Mouse (Mus musculus) heart, postnatal 0 days (tissue): ENCODE results near the gene Pnpla3. TPM values are rescaled to one million over a fixed set of nuclear protein-coding genes. Genes with fewer than 3 reads are reported as not detected.

Source experiments
- ATAC-seq: fragments of 200-750 bp; cut with Nextera tagmentation; 2 replicates; pipeline ENCODE4 v1.8.0; 2017; ENCODE audit warnings: low read depth, moderate number of reproducible peaks, moderate library complexity; ENCODE audit not compliant: insufficient read depth
- DNase-seq: peaks from one replicate; pipeline ENCODE4 v3.0.0-alpha.2; 2016; ENCODE audit warnings: low spot score
- H3K27ac ChIP-seq: fragments of 300-500 bp; sonication (generic); 2 replicates; pipeline ENCODE4 v1.5.1; 2014; ENCODE audit warnings: low read depth, mild to moderate bottlenecking
- H3K27me3 ChIP-seq: fragments of 300-500 bp; sonication (generic); 2 replicates; pipeline ENCODE4 v1.6.1; 2014; ENCODE audit warnings: low read length, mixed read lengths; ENCODE audit not compliant: control insufficient read depth, insufficient read depth
- H3K36me3 ChIP-seq: fragments of 300-500 bp; sonication (generic); replicated peaks from 2 replicates; pipeline ENCODE4 v1.6.1; 2014; ENCODE audit warnings: low read length, mixed read lengths; ENCODE audit not compliant: control insufficient read depth, insufficient read depth
- H3K4me1 ChIP-seq: fragments of 300-500 bp; sonication (generic); 2 replicates; pipeline ENCODE4 v1.6.1; 2014; ENCODE audit warnings: antibody characterized with exemption; ENCODE audit not compliant: control insufficient read depth, insufficient read depth
- H3K4me2 ChIP-seq: fragments of 300-500 bp; sonication (generic); 2 replicates; pipeline ENCODE4 v1.6.1; 2014; ENCODE audit warnings: low read depth, mild to moderate bottlenecking, low read length, moderate library complexity
- H3K4me3 ChIP-seq: fragments of 300-500 bp; sonication (generic); 2 replicates; pipeline ENCODE4 v1.5.1; 2014; ENCODE audit warnings: low read depth, low read length
- H3K9ac ChIP-seq: fragments of 300-500 bp; sonication (generic); replicated peaks from 2 replicates; pipeline ENCODE4 v1.6.1; 2014; ENCODE audit warnings: low read depth, low read length, mixed read lengths
- H3K9me3 ChIP-seq: fragments of 300-500 bp; sonication (generic); replicated peaks from 2 replicates; pipeline ENCODE4 v1.6.1; 2016; ENCODE audit warnings: low read length; ENCODE audit not compliant: control insufficient read depth
- CTCF ChIP-seq: IDR thresholded peaks from 2 replicates; pipeline ENCODE4 v1.5.1; 2016; ENCODE audit warnings: antibody characterized with exemption, control low read depth, low read depth
- EP300 ChIP-seq: IDR thresholded peaks from 2 replicates; pipeline ENCODE4 v1.6.1; 2016; ENCODE audit warnings: antibody characterized with exemption, low read depth
- whole genome bisulfite sequencing: fragments of 180-500 bp; shearing (Covaris S2); extraction: QIAGEN DNeasy Blood & Tissue Kit; methylation state at CpG from one replicate; pipeline ENCODE4 v1.1.7; 2014; 5-methylcytosine and 5-hydroxymethylcytosine counted together
- polyA plus RNA-seq: library from polyadenylated mRNA; unstranded; fragments of >200 nt; fragmentation: Nextera tagmentation; extraction: Ambion mirVana; gene quantifications from 2 replicates; pipeline ENCODE4 v1.2.1, GENCODE M21; 2015
- total RNA-seq: library from RNA; depleted of rRNA; stranded (reverse); fragments of >200 nt; gene quantifications from 2 replicates; pipeline ENCODE4 v1.2.3, GENCODE M21; 2014; ENCODE audit warnings: low replicate concordance; rRNA removed

The Pnpla3 gene
- total RNA-seq: not detected in 2 replicates
- 0.32 and 0.48 TPM in 2 replicates for polyA plus RNA-seq

- peak within 1 kb of the TSS; percentile 44 for H3K4me3 ChIP-seq
- H3K9me3 ChIP-seq: no peaks in the 10 kb centered on the region
- WGBS: under 1% methylated on average over 28 of the region's 28 CpGs
- H3K27ac ChIP-seq: no peak within 1 kb of the TSS
- H3K9ac ChIP-seq: no peak within 1 kb of the TSS
- no peaks in the 10 kb centered on the region for H3K36me3 ChIP-seq
- TF ChIP-seq EP300: no peak
- TF ChIP-seq CTCF: peak; percentile 45
- peak; percentile 92 for DNase-seq
- peaks cover 7% of the 10 kb centered on the region for H3K4me1 ChIP-seq
- ATAC-seq: peak; percentile 100
- H3K4me2 ChIP-seq: peak within 1 kb of the TSS; percentile 85
- H3K27me3 ChIP-seq: peaks cover 15% of the 10 kb centered on the region
These were observed at the start of gene Pnpla3 for GRCm38 (mm10) chr15:84167600-84167999. TSS of gene Pnpla3 (plus strand) at chr15:84167837.

- H3K36me3 ChIP-seq: no peaks in the 10 kb centered on the region
- no peak overlapping the region for H3K4me2 ChIP-seq
- no peak for DNase-seq
- no peaks in the 10 kb centered on the region for H3K4me1 ChIP-seq
- 24% methylated on average over 6 of the region's 6 CpGs for WGBS
- H3K27me3 ChIP-seq: no peaks in the 10 kb centered on the region
- H3K9me3 ChIP-seq: no peaks in the 10 kb centered on the region
- H3K9ac ChIP-seq: no peak overlapping the region
- TF ChIP-seq EP300 (no peak), CTCF (peak; percentile 48)
- no peak overlapping the region for H3K4me3 ChIP-seq
- H3K27ac ChIP-seq: no peak overlapping the region
- ATAC-seq: no peak
These were observed 47.0 kb upstream of the Pnpla3 start for GRCm38 (mm10) chr15:84120612-84121011.

GRCm38 (mm10) chr15:84121036-84121435 is 46.6 kb upstream of the Pnpla3 start:
- WGBS: 46% methylated on average over 7 of the region's 7 CpGs

GRCm38 (mm10) chr15:84123075-84123474 is 44.6 kb upstream of the Pnpla3 start, which contains the start of gene Pnpla5:
TSS of gene Pnpla5 (minus strand) at chr15:84123175.
- Histone ChIP-seq H3K4me2 (no peak within 1 kb of the TSS), H3K27me3 (no peaks in the 10 kb centered on the region), H3K36me3 (no peaks in the 10 kb centered on the region), H3K4me3 (no peak within 1 kb of the TSS), H3K4me1 (no peaks in the 10 kb centered on the region), H3K9me3 (no peaks in the 10 kb centered on the region), H3K9ac (no peak within 1 kb of the TSS), H3K27ac (no peak within 1 kb of the TSS)
- DNase-seq: no peak
- TF ChIP-seq CTCF: no peak
- no peak for TF ChIP-seq EP300
- ATAC-seq: no peak
- WGBS: 56% methylated on average over 8 of the region's 8 CpGs

More at GRCm38 (mm10) chr15:84121036-84121435, 46.6 kb upstream of the Pnpla3 start:
- ATAC-seq: no peak
- no peak for DNase-seq
- Histone ChIP-seq H3K36me3 (no peaks in the 10 kb centered on the region), H3K27ac (no peak overlapping the region), H3K9me3 (no peaks in the 10 kb centered on the region), H3K27me3 (no peaks in the 10 kb centered on the region), H3K9ac (no peak overlapping the region), H3K4me3 (no peak overlapping the region), H3K4me2 (no peak overlapping the region), H3K4me1 (no peaks in the 10 kb centered on the region)
- TF ChIP-seq CTCF (no peak), EP300 (no peak)

DNA sequence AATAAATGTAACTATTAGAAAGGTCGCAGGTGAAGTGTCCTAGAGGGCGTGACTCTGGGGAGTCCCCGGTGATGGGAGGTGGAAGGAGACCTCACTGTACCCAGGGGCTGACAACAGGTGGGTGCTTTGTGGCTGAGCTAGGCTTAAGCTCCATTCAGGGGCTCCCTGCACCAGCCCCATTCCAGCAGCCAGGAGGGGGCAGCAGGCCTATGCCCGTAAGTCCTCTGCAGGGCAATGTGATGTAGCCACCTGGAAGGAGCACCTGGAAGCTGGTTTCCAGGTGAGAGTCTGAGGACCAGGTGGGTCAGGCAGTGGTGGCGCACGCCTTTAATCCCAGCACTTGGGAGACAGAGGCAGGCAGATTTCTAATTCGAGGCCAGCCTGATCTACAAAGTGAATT is 43.6 kb upstream of the Pnpla3 start:
- Histone ChIP-seq H3K4me2 (no peak overlapping the region), H3K4me3 (no peak overlapping the region), H3K27me3 (no peaks in the 10 kb centered on the region), H3K36me3 (no peaks in the 10 kb centered on the region), H3K9ac (no peak overlapping the region), H3K27ac (no peak overlapping the region), H3K4me1 (no peaks in the 10 kb centered on the region), H3K9me3 (no peaks in the 10 kb centered on the region)
- 54% methylated on average over 7 of the region's 7 CpGs for WGBS
- no peak for ATAC-seq
- TF ChIP-seq EP300: no peak
- peak; percentile 48 for TF ChIP-seq CTCF
- DNase-seq: no peak

DNA sequence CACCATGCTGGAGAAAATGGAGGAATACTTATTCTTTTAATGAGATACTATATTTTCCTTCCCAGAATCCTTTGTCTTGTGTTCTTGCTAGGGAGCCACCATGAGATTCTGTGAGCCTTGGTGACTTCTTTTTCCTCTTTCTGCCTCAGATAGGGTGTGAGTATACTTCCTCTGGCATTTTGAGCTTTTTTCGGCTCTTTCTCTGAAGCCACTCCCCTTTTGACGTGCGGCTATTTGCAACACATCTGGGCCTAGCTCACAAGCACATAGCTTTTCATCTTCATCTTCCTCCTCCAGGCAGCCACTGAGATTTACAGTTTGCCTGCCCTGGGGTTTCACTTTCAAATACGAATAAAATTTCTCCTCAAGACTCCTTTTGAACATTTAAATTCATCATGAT is 41.2 kb upstream of the Pnpla3 start:
- Histone ChIP-seq H3K9me3 (no peaks in the 10 kb centered on the region), H3K4me1 (peaks cover 5% of the 10 kb centered on the region; the same call in 1 of the 2 replicates), H3K36me3 (no peaks in the 10 kb centered on the region), H3K4me2 (no peak overlapping the region), H3K9ac (no peak overlapping the region), H3K27me3 (no peaks in the 10 kb centered on the region), H3K4me3 (no peak overlapping the region), H3K27ac (no peak overlapping the region)
- no peak for DNase-seq
- 57% methylated on average over 4 of the region's 4 CpGs for WGBS
- ATAC-seq: no peak
- TF ChIP-seq EP300 (no peak), CTCF (no peak)
